Mouse (Mus musculus) stomach, embryonic 15.5 days (tissue): ENCODE data around the gene Clmp. TPM values are rescaled to one million over a fixed set of nuclear protein-coding genes. Genes with fewer than 3 reads are reported as not detected.
A peak's percentile ranks its signal among the peaks of the same experiment; 100 is the strongest.

Experiments used
- ATAC-seq: fragments of 200-750 bp; cut with Nextera tagmentation; 2 replicates; pipeline ENCODE4 v1.8.0; 2017; ENCODE audit warnings: low read depth, moderate number of reproducible peaks, moderate TSS enrichment; ENCODE audit not compliant: insufficient read depth, low FRiP score
- H3K27ac ChIP-seq: fragments of 300-500 bp; sonication (generic); 2 replicates; pipeline ENCODE4 v1.5.1; 2015; ENCODE audit warnings: mild to moderate bottlenecking, inconsistent platforms
- H3K27me3 ChIP-seq: fragments of 300-500 bp; sonication (generic); replicated peaks from 2 replicates; pipeline ENCODE4 v1.6.1; 2015; ENCODE audit warnings: inconsistent platforms
- H3K36me3 ChIP-seq: fragments of 300-500 bp; sonication (generic); 2 replicates; pipeline ENCODE4 v1.6.1; 2015; ENCODE audit warnings: inconsistent platforms
- H3K4me1 ChIP-seq: fragments of 300-500 bp; sonication (generic); 2 replicates; pipeline ENCODE4 v1.6.1; 2015; ENCODE audit warnings: inconsistent platforms
- H3K4me2 ChIP-seq: fragments of 300-500 bp; sonication (generic); 2 replicates; pipeline ENCODE4 v1.6.1; 2015; ENCODE audit warnings: mild to moderate bottlenecking, inconsistent platforms
- H3K4me3 ChIP-seq: fragments of 300-500 bp; sonication (generic); replicated peaks from 2 replicates; pipeline ENCODE4 v1.5.1; 2015; ENCODE audit warnings: inconsistent platforms
- H3K9ac ChIP-seq: fragments of 300-500 bp; sonication (generic); 2 replicates; pipeline ENCODE4 v1.6.1; 2015; ENCODE audit warnings: inconsistent platforms
- H3K9me3 ChIP-seq: fragments of 300-500 bp; sonication (generic); 2 replicates; pipeline ENCODE4 v1.6.1; 2016; ENCODE audit warnings: inconsistent platforms
- WGBS: fragments of 180-500 bp; shearing (Covaris S2); methylation state at CpG from one replicate; pipeline ENCODE4 v1.1.7; 2015; 5-methylcytosine and 5-hydroxymethylcytosine counted together
- polyA plus RNA-seq: library from polyadenylated mRNA; unstranded; fragments of >200 nt; fragmentation: Nextera tagmentation; extraction: Ambion mirVana; gene quantifications from 2 replicates; pipeline ENCODE4 v1.2.1, GENCODE M21; 2015

Gene Clmp
- 27.2 and 29.2 TPM in 2 replicates for polyA plus RNA-seq

- peak within 1 kb of the TSS; percentile 69 for H3K4me3 ChIP-seq
Measured at GRCm38 (mm10) chr9:40685801-40686420, at the start of gene Clmp. Gene Clmp (plus strand): TSS chr9:40685962.

GRCm38 (mm10) chr9:40636054-40636453 is 49.7 kb upstream of the Clmp start:
- no peak overlapping the region for H3K9ac ChIP-seq
- H3K4me3 ChIP-seq = no peak overlapping the region
- H3K9me3 ChIP-seq = no peaks in the 10 kb centered on the region
- WGBS = 8% methylated on average over 2 of the region's 2 CpGs
- no peaks in the 10 kb centered on the region for H3K36me3 ChIP-seq
- ATAC-seq = 0 out of 2 replicates have a peak, but pooled peaks have one; percentile 29
- H3K4me2 ChIP-seq = no peak overlapping the region
- peaks cover 5% of the 10 kb centered on the region; the same call in 1 of the 2 replicates for H3K4me1 ChIP-seq
- H3K27me3 ChIP-seq = no peaks in the 10 kb centered on the region
- no peak overlapping the region for H3K27ac ChIP-seq

More at GRCm38 (mm10) chr9:40685801-40686420, at the start of gene Clmp:
- Histone ChIP-seq H3K4me1 (peaks cover 14% of the 10 kb centered on the region; the same call in 1 of the 2 replicates), H3K36me3 (no peaks in the 10 kb centered on the region), H3K4me2 (peak within 1 kb of the TSS; percentile 81), H3K27me3 (peaks cover 6% of the 10 kb centered on the region; the same call in 1 of the 2 replicates), H3K9ac (peak within 1 kb of the TSS; percentile 94), H3K27ac (peak within 1 kb of the TSS; percentile 93), H3K9me3 (no peaks in the 10 kb centered on the region)
- WGBS = under 1% methylated on average over 51 of the region's 53 CpGs
- ATAC-seq = peak; percentile 60; the same call in 1 of the 2 replicates

GRCm38 (mm10) chr9:40637705-40638393 is 47.9 kb upstream of the Clmp start:
- Histone ChIP-seq H3K4me3 (peak overlapping the region; percentile 44), H3K9ac (0 out of 2 replicates have a peak overlapping the region, but pooled peaks have one; percentile 10), H3K27me3 (no peaks in the 10 kb centered on the region), H3K9me3 (no peaks in the 10 kb centered on the region), H3K4me1 (peaks cover 5% of the 10 kb centered on the region; the same call in 1 of the 2 replicates), H3K4me2 (peak overlapping the region; percentile 74), H3K36me3 (no peaks in the 10 kb centered on the region), H3K27ac (no peak overlapping the region)
- WGBS = 39% methylated on average over 8 of the region's 8 CpGs
- ATAC-seq = no peak

DNA sequence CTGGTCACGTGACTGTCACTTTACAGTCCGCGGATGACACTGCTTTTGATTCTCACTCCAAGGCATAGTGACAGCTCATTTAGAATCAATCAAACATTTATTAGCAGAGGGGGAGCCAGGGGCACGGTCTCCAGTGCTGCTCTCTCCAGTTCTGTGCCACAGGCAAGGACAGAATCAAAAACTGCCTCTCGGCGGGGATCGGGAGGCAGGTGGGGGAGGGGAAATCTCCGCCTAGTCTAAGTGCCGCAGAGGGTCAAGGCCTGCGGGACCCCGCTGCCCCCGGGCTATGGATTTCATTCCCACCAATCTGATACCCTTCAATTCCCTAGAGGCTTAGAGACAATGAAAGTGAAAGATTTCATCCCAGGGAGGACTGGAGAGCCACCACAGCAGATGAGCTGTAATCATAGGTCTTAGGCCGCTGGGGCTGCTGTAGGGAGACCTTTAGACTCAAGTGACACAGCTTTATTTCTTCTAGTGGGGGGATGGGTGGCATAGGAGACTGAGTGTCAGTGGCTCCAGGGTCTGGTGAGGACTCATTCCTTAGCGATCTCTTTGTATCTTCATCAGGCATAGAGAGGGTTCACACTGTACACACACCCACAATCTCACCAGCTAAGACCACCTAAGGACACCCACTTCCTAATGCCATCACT is 47.2 kb upstream of the Clmp start:
- Histone ChIP-seq H3K9ac (0 out of 2 replicates have a peak overlapping the region, but pooled peaks have one; percentile 10), H3K27me3 (no peaks in the 10 kb centered on the region), H3K4me2 (peak overlapping the region; percentile 74), H3K4me3 (peak overlapping the region; percentile 44), H3K36me3 (no peaks in the 10 kb centered on the region), H3K27ac (no peak overlapping the region), H3K4me1 (peaks cover 5% of the 10 kb centered on the region; the same call in 1 of the 2 replicates), H3K9me3 (no peaks in the 10 kb centered on the region)
- ATAC-seq = peak; percentile 56; the same call in 1 of the 2 replicates
- 8% methylated on average over 14 of the region's 14 CpGs for WGBS

DNA sequence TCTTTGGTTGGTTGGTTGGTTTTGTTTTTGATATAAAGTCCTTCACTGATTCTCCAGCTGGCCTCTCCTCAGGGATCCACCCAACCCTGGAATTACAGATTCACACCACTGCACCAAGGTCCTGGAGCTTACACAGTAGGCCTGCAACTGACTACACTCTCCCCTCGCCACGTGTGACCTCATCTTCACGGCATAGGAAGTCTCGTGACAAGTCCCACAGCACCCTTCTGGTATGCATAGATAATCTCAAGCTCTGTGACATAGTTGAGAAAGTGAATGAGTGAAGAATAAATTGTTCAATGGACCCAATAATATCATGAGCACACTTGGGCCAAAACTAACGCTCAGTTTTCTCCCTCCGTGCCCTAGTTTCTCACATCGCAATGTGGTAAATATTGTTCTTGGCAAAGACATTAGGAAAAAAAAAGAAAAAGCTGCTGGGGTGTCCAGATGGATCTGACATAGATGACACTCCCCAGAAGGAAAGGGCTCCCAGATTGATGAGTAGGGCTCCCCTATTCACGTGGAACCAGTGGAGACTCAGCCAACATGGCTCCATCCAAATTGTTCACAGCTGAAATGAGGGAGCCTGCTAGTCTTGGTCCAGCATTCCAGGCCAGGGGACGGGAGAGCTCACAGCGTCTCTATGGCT is 46.1 kb upstream of the Clmp start:
- no peak for ATAC-seq
- Histone ChIP-seq H3K36me3 (no peaks in the 10 kb centered on the region), H3K27me3 (no peaks in the 10 kb centered on the region), H3K9ac (no peak overlapping the region), H3K4me1 (peaks cover 5% of the 10 kb centered on the region; the same call in 1 of the 2 replicates), H3K4me2 (no peak overlapping the region), H3K4me3 (no peak overlapping the region), H3K27ac (no peak overlapping the region), H3K9me3 (no peaks in the 10 kb centered on the region)
- WGBS = 80% methylated on average over 10 of the region's 10 CpGs

DNA sequence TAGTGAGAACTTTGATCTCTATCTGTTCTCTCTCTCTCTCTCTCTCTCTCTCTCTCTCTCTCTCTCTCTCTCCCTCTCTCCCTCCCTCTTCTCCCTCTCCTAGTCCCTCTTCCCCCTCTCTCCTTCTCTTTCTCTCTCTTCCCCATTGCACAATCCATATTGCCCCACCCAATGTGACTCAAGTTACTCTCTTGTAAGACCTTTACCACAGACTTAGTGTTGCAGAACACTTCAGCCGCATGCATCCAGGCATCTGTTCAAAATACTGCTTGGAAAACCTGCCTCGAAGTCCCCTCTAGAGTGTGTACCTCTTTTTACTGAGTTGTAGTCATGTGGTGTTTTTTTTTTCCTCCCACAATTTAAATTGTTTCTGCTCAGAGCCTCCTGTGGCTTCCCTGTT is 44.4 kb upstream of the Clmp start:
- WGBS = 80% methylated on average over 2 of the region's 2 CpGs
- Histone ChIP-seq H3K9ac (no peak overlapping the region), H3K36me3 (no peaks in the 10 kb centered on the region), H3K9me3 (no peaks in the 10 kb centered on the region), H3K27me3 (no peaks in the 10 kb centered on the region), H3K27ac (no peak overlapping the region), H3K4me3 (no peak overlapping the region), H3K4me1 (peaks cover 5% of the 10 kb centered on the region; the same call in 1 of the 2 replicates), H3K4me2 (no peak overlapping the region)
- no peak for ATAC-seq

GRCm38 (mm10) chr9:40642470-40643220 is 43.1 kb upstream of the Clmp start:
- H3K9ac ChIP-seq = no peak overlapping the region
- H3K4me1 ChIP-seq = peaks cover 5% of the 10 kb centered on the region; the same call in 1 of the 2 replicates

GRCm38 (mm10) chr9:40649444-40649843 is 36.3 kb upstream of the Clmp start:
- Histone ChIP-seq H3K4me2 (no peak overlapping the region), H3K27me3 (no peaks in the 10 kb centered on the region), H3K36me3 (no peaks in the 10 kb centered on the region), H3K9me3 (no peaks in the 10 kb centered on the region), H3K27ac (no peak overlapping the region), H3K4me3 (no peak overlapping the region), H3K9ac (no peak overlapping the region), H3K4me1 (no peaks in the 10 kb centered on the region)
- WGBS = 81% methylated on average over 3 of the region's 3 CpGs
- ATAC-seq = no peak

More at GRCm38 (mm10) chr9:40642470-40643220, 43.1 kb upstream of the Clmp start:
- Histone ChIP-seq H3K27me3 (no peaks in the 10 kb centered on the region), H3K4me3 (no peak overlapping the region), H3K27ac (no peak overlapping the region), H3K36me3 (no peaks in the 10 kb centered on the region), H3K4me2 (no peak overlapping the region), H3K9me3 (no peaks in the 10 kb centered on the region)
- ATAC-seq = no peak
- WGBS = 35% methylated on average over 16 of the region's 16 CpGs

DNA sequence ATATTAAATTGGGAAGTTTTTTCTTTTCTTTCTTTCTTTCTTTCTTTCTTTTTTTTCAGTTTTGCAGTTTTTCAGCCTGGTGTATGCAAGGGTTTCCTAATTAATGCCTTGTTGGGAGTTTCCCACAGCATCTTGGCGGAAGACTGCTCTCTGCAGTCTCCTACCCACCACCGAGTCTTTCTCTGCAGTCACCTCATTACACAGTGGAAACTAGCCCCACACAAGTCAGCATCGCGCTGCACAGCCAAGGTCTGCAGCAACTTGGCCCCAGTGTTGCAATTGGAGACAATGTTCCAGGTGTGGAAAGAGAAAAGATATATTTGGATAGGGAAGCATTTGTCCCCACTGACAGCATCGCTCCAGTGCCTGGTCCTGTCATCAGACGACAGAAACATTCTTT is 35.8 kb upstream of the Clmp start:
- no peak overlapping the region for H3K4me2 ChIP-seq
- H3K4me3 ChIP-seq = no peak overlapping the region
- H3K9me3 ChIP-seq = no peaks in the 10 kb centered on the region
- 69% methylated on average over 6 of the region's 6 CpGs for WGBS
- H3K9ac ChIP-seq = no peak overlapping the region
- H3K36me3 ChIP-seq = no peaks in the 10 kb centered on the region
- no peak overlapping the region for H3K27ac ChIP-seq
- H3K4me1 ChIP-seq = no peaks in the 10 kb centered on the region
- ATAC-seq = no peak
- no peaks in the 10 kb centered on the region for H3K27me3 ChIP-seq

- 75% methylated on average over 4 of the region's 4 CpGs for WGBS
- Histone ChIP-seq H3K9ac (no peak overlapping the region), H3K36me3 (no peaks in the 10 kb centered on the region), H3K27me3 (no peaks in the 10 kb centered on the region), H3K4me2 (no peak overlapping the region), H3K4me1 (no peaks in the 10 kb centered on the region), H3K27ac (no peak overlapping the region), H3K9me3 (no peaks in the 10 kb centered on the region), H3K4me3 (no peak overlapping the region)
- ATAC-seq = no peak
Measured at GRCm38 (mm10) chr9:40651239-40651859, 34.4 kb upstream of the Clmp start.
